Mouse (Mus musculus): ENCODE results near the gene Ogfr.

- TF ChIP-seq CTCF (IDR thresholded peaks at IDR 0.05; ENCODE audit: low read depth, low read length) = no peak
- no peak for TF ChIP-seq TAL1 (conservative IDR thresholded peaks at IDR 0.05; ENCODE audit: low read depth, low read length)
- TF ChIP-seq GATA1 (IDR thresholded peaks at IDR 0.05; ENCODE audit: borderline replicate concordance, low read length) = no peak
Observed at GRCm38 (mm10) chr2:180581002-180581401, 8.0 kb upstream of the Ogfr start, which contains the start of gene Mrgbp.
